Mouse (Mus musculus) olfactory bulb, adult 2 months (tissue): ENCODE results near the gene Nedd4. TPM values are rescaled to one million over a fixed set of nuclear protein-coding genes. Genes with fewer than 3 reads are reported as not detected.
"Not testable (repeated sequence)": the region's sequence is repeated elsewhere in the genome, so short reads cannot be mapped to it uniquely, and the experiment has no call there.

Experiments used
- H3K27ac ChIP-seq: fragments of 200-500 bp; 2 replicates; pipeline ENCODE4 v1.5.1; 2012; ENCODE audit warnings: low read depth, low read length; ENCODE audit not compliant: insufficient read depth
- H3K4me1 ChIP-seq: fragments of 200-500 bp; 2 replicates; pipeline ENCODE4 v1.6.1; 2012; ENCODE audit warnings: low read length; ENCODE audit not compliant: control insufficient read depth, insufficient read depth
- H3K4me3 ChIP-seq: fragments of 200-500 bp; 2 replicates; pipeline ENCODE4 v1.5.1; 2012; ENCODE audit warnings: mild to moderate bottlenecking, low read depth, low read length, moderate library complexity; ENCODE audit not compliant: insufficient read depth
- CTCF ChIP-seq: fragments of 200-500 bp; IDR thresholded peaks from 2 replicates; pipeline ENCODE4 v1.5.1; 2012; ENCODE audit warnings: low read depth, mild to moderate bottlenecking, low read length, moderate library complexity; ENCODE audit not compliant: insufficient read depth
- POLR2A ChIP-seq: fragments of 200-500 bp; IDR thresholded peaks from 2 replicates; pipeline ENCODE4 v1.6.1; 2012; ENCODE audit warnings: mild to moderate bottlenecking, low read depth, low read length, moderate library complexity; ENCODE audit not compliant: insufficient read depth
- WGBS: fragments of 180-500 bp; shearing (Covaris S2); methylation state at CpG from one replicate; pipeline ENCODE4 v1.1.7; 2018; 5-methylcytosine and 5-hydroxymethylcytosine counted together
- polyA plus RNA-seq: library from polyadenylated mRNA; stranded (reverse); fragments of >200 nt; gene quantifications from 2 replicates; pipeline ENCODE4 v1.2.4, GENCODE M21; 2012; ENCODE audit warnings: low replicate concordance; ENCODE audit not compliant: missing spikeins, insufficient read depth, insufficient read length

Nedd4 gene
- polyA plus RNA-seq, 1 experiment = 232 TPM

DNA sequence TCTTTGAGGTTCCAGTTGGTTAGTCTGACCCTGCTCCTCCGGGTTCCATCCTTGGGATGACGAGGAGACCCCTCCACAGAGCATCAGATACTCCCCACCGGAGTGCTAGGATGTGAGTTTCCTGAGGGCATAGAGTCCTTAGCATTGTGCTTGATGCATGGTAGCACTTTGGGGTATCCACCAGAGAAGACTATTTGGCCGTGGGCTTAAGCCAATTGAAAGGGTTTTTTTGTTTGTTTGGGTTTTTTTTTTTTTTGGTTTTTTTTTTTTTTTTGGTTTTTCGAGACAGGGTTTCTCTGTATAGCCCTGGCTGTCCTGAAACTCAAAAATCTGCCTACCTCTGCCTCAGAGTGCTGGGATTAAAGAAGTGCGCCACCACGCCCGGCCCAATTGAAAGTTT, 24.9 kb upstream of the Nedd4 start:
- Histone ChIP-seq H3K4me3 (no peak overlapping the region), H3K4me1 (peaks cover 12% of the 10 kb centered on the region), H3K27ac (no peak overlapping the region)
- WGBS = 80% methylated on average over 8 of the region's 8 CpGs
- no peak for TF ChIP-seq POLR2A
- no peak for TF ChIP-seq CTCF

DNA sequence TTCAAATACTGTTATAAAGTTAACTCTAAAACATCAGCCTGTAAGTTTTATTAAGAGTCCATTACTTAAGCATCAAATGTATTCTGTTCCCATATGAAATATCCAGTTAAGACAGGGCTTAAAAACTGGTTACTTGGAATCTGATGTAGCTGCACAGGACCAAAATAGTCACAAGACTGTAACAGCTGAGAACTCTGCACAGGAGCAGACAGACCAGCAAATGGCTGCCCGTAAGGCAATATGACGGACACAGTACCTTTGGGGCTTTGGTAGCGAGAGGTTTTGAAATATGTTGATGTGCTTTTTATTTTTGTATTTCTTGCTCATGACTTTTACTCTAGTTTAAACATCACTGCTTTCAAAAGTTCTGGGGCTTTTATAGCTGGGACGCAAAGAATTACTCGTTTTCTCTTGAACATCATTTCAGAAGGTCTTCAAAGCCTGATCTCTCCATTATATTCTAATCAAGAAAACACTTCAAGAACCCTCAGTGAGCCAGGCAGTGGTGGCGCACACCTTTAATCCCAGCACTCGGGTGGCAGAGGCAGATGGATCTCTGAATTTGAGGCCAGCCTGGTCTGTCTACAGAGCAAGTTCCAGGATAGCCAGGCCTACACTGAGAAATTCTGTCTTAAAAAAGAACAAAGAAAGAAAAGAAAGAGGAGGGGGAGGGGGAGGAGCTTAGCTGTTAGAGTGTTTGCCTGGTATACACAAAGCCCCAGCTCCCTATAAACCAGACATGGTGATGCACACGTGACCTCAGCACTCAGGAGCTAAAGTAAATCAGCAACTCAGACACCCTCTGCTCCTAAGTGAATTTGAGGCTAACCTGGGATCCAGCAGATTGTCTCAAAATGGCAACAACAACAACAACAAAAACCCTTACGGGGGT, 22.9 kb upstream of the Nedd4 start:
- Histone ChIP-seq H3K4me1 (peaks cover 15% of the 10 kb centered on the region), H3K27ac (peak overlapping the region; percentile 65), H3K4me3 (peak overlapping the region; percentile 13)
- TF ChIP-seq POLR2A (no peak), CTCF (no peak)
- WGBS = 52% methylated on average over 9 of the region's 9 CpGs

DNA sequence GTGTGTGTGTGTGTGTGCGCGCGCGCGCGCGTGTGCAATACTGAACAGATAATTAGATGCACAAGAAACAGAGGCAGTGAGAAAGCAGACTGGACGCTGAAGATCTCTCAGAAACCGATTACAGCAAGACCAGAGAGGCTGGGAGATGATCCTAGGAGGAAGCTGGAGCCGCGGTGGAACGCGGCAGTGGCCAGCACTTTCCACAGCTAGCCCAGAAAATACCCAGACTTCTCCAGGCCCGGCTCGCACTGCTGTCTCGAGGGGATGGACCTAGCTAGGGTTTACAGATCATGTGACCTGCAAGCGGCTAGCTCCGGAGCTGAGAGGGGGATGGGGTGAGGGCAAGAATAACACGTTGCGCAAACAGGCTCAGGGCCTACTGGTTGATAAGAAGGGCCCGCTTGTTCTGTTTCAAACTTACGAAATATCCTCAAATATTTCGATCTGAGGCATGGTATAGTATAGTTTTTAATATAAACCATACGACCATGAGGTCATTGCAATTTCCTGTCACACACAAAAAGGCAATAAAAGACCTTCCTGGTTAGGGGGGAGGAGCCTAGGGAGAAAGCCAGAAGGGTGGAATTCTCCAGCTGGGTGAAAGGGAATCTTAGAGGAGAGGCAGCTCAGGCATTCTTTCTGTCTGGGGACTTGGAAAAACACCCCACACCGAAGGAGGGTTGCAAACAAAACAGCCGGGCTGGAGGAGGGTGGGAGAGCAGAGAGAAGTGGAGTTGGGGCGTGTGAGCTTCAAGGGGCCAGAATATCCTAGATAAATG, 22.1 kb upstream of the Nedd4 start:
- peaks cover 16% of the 10 kb centered on the region for H3K4me1 ChIP-seq
- WGBS = 6% methylated on average over 27 of the region's 27 CpGs
- peak overlapping the region; percentile 13 for H3K4me3 ChIP-seq
- TF ChIP-seq POLR2A = no peak
- no peak for TF ChIP-seq CTCF
- H3K27ac ChIP-seq = peak overlapping the region; percentile 65

DNA sequence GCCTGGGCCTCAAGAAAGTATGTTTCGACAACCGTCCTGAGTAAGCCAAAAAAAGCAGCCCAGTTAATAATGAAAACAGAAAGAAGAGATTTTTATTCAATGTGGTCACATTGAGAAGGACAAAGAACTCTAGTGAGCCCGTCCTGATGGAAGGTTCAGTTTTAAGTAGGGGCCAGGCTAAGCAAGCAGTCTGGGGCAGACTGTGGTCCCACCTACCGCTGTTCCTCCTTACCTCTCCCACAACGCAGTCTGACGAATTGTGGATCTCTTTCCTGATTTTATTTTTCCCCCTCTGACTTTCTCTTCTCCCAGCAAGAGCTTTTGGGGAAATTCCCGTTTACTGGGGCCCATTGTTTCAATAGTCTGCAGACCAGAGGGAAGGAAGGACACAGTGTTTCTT, 21.5 kb upstream of the Nedd4 start:
- TF ChIP-seq POLR2A (no peak), CTCF (no peak)
- WGBS = 30% methylated on average over 7 of the region's 7 CpGs
- peaks cover 16% of the 10 kb centered on the region for H3K4me1 ChIP-seq
- peak overlapping the region; percentile 65 for H3K27ac ChIP-seq
- H3K4me3 ChIP-seq = no peak overlapping the region

DNA sequence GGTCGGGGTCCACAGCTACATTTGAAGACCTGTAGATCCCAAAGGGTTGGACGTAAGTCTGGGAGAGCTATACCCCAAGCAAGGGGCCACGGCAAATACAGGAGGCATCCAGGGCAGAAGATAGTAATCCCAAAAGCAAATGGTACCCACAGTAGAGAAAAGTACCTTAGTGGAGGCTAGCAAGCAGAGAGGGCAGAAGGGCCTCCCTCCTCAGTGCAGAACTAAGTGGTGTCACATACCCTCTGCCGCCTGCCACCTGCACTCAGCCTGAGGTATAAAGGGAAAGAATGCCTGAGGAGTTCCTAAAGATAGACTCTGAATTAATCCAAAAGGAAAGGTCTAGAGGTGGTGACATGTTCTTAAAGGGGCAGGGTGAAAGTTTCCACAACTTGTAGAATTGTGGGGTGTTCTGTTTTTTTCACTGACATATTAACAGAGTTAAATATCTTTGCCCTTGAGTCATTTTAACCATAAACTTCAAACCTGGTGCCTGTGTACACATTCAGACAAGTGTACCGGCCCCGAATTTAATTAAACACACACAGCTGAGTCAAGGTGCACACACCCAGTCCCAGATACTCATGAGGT, 21.0 kb upstream of the Nedd4 start:
- Histone ChIP-seq H3K4me3 (no peak overlapping the region), H3K4me1 (peaks cover 16% of the 10 kb centered on the region), H3K27ac (peak overlapping the region; percentile 65; the same call in 1 of the 2 replicates)
- TF ChIP-seq CTCF = no peak
- WGBS = 62% methylated on average over 6 of the region's 6 CpGs

DNA sequence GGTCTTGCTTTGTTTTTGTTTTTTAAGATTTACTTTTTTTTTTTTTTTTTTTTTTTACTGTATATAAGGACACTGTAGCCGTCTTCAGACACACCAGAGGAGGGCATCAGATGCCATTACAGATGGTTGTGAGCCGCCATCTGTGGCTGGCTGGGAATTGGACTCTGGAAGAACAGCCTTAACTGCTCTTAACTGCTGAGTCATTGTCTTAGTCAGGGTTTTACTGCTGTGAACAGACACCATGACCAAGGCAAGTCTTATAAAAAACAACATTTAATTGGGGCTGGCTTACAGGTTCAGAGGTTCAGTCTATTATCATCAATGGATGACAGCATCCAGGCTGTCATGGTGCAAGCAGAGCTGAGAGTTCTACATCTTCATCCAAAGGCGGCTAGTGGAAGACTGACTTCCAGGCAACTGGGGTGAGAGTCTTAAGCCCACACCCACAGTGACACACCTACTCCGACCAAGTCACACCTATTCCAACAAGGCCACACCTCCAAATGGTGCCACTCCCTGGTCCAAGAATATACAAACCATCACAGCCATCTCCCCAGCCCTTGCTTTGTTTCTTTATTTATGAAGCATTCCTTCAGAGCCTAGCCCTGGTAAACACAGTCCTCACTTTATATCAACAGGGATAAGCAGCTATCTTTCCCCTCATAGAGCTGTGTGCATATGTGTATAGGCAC, 19.2 kb upstream of the Nedd4 start:
- H3K4me1 ChIP-seq = peaks cover 16% of the 10 kb centered on the region
- 96% methylated on average over 4 of the region's 4 CpGs for WGBS
- not testable (repeated sequence) for H3K4me3 ChIP-seq, H3K27ac ChIP-seq

DNA sequence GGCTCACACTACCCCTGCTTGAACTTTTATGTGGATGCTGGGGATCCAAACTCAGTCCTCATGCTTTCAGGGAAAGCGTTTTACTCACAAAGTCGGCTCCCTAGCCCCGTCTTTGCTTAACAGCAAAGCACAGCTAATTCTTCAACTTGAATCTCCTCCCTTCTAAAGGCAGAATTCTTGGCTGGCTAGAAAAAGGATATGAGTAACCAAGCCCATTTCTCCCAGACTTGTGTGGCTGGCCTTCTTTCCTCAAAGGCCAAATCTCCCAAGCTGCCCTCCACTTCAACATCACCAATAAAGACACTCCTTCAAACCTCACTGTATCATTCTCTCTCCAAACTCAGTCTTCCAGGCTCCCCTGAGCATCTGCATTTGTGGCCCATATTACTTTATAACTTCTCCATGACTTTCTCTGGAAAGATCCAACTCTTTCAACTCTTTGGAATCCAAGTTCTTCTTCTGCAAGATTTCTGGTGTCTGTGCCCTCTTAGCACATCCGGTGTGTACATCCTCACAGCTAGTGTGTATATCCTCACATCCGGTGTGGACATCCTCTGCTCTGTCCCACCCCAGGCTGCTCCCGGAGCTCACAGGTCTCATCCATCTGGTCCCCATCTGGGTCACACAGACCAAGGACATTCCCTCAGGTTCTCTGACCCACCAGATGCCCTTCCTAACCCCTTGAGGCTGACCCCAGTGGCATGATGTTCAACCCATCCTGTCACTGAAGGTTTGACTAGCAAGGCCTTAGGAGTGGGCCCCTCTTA, 18.3 kb upstream of the Nedd4 start:
- TF ChIP-seq CTCF (no peak), POLR2A (no peak)
- no peak overlapping the region for H3K4me3 ChIP-seq
- H3K4me1 ChIP-seq = peaks cover 16% of the 10 kb centered on the region
- no peak overlapping the region for H3K27ac ChIP-seq
- 70% methylated on average over 6 of the region's 6 CpGs for WGBS

DNA sequence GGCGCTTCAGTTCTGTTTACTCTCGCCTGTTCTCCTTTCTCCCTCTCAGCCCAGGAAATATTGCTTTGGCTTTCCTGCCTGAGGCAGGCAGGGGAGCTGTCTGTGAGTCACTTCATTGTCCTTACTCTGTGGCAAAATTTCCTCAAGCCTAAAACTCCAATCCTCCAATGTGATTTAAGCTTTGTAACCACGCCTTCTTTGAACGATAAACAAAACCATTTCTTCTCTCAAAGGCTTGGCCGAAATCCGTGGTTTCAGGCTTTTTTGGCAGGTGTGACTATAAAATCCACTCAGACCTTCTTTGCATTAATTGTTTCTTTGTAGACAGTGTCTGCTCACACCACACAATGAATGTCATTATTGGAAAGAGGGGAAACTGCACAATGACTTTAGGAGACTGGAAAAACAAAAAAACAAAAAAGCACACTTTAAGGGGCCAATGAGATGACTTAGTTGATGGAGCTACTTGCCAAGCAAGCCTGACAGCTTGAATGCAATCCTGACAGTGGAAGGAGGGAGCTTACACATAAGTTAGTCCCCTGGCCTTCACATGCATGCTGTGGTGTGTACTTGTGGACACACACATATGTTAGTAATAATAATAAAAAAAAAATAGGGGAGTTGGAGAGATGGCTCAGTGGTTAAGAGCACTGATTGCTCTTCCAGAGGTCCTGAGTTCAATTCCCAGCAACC, 17.6 kb upstream of the Nedd4 start:
- Histone ChIP-seq H3K4me1 (peaks cover 15% of the 10 kb centered on the region), H3K4me3 (no peak overlapping the region), H3K27ac (no peak overlapping the region)
- WGBS = 32% methylated on average over 6 of the region's 6 CpGs
- TF ChIP-seq POLR2A (no peak), CTCF (no peak)
